Mouse (Mus musculus) testis, postnatal 14 days (tissue): Measurements from ENCODE around the gene Jagn1.

Experiments
- DNase-seq: peaks from one replicate; pipeline ENCODE4 v3.0.0; 2021; ENCODE audit warnings: low spot score

The Jagn1 gene

DNA sequence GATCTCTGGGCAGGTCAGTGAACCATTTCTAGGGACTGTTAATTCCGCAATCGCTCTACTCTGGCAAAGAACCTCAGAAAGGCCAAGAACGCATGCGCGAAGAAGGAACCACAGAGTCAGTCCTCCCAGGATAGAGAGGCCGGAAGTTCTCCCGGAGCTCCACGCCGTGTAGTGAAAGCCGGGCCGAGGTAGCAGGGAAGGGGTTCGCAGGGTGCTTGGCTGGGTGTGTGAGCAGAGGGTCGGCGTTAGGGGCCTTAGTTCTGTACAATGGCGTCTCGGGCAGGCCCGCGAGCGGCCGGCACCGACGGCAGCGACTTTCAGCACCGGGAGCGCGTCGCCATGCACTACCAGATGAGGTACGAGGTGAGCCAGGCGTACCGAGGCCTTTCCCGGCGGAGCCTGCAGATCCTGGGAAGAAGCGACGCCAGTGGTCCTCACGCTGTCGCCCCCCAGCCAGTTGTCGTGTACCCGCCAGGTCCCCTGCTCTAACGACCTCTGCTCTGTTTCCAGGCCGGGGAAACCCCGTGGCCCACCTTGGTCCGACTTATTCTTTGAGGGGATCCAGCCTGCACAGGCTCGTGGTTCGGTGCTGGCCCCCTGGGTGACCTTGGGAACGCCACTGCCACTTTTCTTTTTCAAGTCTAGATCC is at the start of gene Jagn1:
Gene Jagn1 (plus strand): TSS at position 128 of the 649 bp plus-strand sequence.
- DNase-seq: peak; percentile 91

DNA sequence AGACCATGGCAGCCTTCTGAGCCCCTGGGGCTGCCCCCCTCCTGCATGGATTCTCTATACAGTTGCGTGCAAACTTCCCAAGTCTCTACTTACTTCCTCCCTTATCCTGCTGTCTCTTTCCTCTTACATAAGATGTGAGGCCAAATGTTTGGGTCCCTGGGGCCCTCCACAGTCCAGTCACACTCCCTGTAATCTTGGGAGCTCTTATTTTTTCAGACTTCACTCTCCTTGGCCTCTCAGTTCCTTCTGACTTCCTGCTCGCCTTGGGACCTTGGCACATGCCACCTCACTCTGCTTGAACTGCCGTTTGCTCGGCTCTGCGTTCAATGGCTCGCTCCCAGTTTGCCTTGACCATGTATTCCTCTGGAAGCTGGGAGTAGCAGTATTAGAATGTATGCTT is 48.4 kb upstream of the Jagn1 start:
- DNase-seq: no peak

DNA sequence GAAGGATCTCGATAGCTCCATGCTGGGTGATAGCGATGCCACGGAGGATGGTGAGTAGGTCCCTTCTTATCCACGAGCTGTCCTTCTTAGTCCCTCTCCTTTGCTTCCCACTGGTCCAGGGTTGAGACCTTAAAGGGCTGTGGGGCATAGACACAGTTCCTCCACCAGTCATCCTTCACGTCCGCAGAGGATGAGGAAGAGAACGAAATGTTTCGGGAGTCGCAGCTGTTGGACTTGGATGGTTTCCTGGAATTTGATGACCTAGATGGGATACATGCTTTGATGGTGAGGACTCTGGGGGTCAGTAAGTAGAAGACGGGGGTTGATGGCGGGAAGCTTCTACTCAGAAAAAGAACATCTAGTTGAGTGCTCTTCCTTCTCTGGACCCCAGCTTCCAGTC is 47.6 kb upstream of the Jagn1 start:
- DNase-seq: no peak

DNA sequence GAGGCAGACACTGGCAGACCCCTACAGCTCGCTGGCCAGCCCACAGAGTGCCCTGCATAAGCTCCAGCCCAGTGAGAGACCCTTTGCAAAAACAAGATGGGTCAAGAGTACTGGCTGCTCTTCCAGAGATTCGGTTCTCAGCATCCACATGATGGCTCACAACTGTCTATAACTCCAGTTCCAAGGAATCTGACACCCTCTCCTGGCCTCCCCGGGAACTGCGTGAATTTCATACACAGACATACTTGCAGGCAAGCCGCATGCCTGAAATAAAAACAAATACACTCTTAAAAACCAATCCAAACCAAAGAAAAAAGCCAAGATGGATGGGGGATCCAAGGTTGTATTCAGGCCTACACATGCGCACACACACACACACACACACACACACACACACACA is 46.9 kb upstream of the Jagn1 start:
- no peak for DNase-seq

DNA sequence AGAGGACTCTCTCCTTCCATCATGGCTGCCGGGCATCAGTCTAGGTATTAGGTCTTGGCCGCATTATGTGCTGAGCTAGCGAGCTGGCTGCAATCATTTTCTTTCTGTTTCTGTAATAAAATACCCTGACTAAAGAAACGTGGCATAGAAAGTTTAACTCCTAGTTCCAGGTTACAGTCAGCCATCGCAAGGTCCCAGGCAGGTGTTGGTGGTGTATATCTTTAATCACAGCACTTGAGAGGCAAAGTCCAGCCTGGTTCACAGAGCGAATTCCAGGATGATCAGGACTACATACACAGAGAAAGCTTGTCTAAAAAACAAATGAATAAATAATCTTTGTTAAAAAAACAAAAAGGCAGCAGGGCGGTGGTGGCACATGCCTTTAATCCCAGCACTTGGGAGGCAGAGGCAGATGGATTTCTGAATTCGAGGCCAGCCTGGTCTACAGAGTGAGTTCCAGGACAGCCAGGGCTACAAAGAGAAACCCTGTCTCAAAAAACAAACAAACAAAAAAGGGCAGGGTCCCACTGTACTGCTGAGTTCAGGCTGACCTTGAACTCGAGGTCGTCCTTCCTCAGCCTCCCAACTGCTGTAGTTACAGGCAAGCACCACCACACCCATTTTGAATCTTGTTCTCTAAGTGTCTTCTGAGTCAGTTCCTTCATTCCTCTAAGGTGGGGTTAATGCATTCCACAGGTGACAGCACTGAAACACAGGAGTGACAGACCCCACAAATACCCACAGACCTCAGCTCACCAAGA is 45.9 kb upstream of the Jagn1 start:
- no peak for DNase-seq

DNA sequence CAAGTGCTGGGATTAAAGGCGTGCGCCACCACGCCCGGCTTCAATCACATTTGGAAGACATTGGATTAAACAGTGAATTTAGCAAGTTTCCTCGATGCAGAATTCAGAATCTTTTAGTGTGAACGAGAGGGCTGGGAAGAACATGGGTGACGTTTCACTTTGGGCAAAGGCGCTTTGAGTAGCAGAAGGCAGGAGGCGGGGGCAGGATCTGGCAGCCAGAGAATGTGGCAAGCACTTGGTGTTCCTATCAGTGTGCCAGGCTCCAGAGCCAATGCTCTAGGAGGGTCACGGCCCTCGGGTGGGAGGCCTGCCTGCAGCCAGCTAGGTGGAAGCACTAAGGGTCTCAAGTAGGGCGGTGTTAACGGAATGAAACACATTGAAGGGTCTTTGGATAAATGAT is 40.3 kb upstream of the Jagn1 start:
- DNase-seq: no peak

DNA sequence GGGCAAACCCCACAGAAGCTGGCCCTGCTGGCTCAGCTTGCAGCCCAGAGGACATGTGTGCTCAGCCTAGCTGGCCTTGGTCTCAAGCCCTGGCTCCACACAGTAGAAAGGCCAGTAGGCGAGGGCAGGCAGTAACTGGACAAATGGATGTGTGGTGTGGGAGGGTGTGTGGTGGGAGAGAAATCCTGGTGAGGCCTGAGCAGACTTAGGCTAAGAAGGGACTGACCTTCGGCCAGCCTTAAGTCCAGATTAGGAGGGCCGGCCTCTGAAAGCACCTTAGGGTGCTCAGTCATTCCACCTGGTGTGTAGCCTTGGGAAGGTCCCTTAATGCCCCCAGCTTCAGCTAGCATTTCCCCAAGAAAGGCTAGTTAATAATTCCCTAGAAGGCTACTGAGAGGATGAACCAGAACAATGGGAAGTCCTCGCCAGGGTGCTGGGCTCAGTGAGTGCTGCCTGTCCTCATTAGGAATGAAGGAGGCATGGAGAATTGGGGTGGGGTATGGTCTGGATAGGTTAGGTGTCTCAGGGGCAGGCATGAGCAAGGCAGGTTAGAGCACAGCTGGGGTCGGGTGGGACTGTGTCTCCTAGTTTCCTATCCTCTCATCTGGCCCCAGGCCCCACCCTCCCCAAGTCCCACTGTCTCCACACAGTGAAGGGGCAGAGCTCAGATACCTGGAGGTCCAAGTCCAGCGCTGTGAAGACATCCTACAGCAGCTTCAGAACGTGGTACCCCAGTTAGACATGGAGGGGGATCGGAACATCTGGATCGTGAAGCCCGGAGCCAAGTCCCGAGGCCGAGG is 37.5 kb upstream of the Jagn1 start:
- DNase-seq: no peak

DNA sequence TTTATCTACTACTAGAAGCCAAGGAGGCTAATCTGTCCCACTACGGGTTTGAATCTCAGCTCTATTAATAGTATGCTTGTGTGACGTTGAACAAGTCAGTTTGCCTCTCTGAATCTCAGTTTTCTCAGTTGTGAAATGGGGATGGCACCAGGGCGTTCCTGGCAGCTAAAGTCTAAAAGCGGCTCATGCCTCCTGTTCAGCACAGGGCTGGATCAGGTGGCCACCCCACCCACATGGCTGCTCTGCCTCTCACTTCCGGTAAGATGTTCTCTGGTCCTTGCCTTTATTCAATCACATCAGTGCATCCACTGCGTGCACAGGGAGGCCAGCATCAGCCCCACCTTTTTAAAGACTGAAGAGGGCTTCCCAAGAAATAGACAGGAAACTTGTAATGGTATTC is 36.9 kb upstream of the Jagn1 start:
- DNase-seq: no peak

DNA sequence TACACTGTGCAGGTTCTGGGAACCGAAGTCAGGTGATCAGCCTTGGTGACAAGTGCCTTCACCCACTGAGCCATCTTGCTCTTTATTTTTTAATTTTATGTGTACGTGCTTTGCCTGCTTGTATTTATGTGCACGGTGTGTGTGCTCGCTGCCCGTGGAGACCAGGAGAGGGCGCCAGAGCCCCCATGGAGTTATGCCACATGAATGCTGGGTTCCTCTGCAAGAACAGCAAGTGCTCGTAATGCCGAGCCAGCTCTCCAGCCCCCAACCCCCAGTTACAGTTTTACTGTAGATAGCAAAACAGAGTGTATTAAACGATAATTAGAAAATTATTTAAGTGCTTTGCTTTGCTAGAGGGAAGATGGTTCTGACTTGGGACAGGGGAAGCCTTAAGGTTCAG is 35.7 kb upstream of the Jagn1 start:
- DNase-seq: no peak

DNA sequence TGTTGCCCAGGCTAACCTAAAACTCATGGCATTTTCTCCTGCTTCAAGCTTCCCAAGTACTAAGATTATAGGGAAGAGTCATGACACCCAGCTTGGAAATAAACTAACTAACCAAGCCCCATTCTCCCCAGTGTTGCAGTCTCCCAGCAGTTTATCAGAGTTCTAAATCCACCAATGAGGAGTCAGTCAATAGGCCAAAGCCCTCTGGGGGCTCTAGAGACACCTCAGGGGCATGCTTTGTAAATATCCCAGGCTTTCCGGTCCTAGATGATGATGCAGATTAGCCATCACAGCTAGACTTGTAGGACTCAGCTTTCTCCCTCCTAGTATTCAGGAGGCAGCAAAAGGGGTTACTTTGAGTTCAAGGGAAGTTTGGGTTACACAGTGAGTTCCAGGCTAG is 32.4 kb upstream of the Jagn1 start:
- no peak for DNase-seq

DNA sequence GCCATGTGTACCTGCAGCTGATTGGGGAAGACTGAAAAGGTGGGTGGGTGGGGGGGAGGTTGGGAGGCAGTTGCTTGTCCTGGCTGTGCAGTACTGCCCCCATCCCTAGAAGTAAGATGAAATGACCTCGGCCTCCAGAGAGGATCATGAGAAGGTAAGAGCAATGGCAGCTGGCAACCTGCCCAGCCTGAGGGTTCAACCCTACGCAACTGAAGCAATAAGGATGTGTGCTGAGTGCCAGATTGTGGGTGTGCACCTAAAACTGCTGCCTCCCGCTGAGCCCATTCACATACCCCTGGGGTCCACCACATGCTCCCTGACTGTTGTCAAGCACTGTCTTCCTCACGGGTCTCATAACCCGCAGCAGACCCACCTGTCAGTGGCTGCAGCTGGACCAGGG is 26.0 kb upstream of the Jagn1 start:
- no peak for DNase-seq

DNA sequence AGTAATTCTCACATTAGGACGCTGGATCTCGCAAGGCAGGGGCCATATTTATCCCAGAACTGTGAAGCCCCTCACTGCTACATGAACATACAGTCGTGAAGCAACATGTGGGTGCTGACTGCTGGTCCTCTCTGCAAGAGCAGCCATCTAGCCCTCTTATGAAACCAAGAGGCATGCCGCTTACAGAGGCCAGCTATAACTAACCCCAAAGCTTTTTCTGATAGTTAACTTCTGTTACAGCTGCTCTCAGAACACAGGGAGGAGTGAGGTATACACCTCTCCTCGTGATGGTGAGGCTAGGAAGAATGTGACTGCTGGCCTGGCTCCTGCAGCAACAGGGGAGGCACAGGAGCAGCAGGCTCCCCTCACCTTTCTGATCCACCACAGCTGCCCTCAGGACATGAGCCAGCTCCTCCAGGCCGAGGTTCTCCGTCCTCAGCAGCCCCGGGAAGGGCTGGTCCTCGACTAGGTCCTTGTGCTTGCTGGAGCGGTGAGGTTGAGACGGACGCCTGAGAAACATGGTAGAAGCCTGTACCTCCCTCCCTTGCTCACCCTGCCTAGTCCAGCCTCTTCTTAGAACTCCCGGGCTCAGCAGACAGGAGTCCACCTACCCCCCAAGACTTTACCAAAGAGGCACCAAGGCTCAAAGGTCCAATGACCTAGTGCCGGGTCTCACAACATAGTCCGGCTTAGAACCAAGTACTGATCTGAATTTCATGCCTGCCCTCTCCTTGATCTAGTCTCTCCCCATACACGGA is 23.7 kb upstream of the Jagn1 start:
- DNase-seq: no peak

DNA sequence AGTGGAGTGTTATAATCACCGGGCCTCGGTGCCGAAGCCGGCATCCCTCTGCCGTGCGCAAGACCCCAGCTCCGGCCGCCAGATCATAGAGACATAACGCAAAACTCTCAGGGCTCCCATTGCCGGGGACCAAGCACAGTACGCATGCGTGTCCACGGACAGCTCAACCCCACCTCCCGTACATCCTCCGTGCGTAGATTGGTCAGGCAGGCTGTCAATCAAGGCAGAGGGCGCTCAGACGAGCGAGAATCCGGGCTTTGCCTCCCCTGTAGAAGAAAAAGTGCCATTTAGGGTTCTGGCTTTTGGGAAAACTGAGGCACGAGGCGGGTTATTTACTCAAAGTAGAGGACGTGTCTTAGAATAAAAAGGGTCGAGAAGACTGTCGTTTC is 23.2 kb upstream of the Jagn1 start, which contains the start of gene Rpusd3:
Gene Rpusd3 (minus strand): TSS at position 142 of the 389 bp plus-strand sequence.
- peak; percentile 97 for DNase-seq

DNA sequence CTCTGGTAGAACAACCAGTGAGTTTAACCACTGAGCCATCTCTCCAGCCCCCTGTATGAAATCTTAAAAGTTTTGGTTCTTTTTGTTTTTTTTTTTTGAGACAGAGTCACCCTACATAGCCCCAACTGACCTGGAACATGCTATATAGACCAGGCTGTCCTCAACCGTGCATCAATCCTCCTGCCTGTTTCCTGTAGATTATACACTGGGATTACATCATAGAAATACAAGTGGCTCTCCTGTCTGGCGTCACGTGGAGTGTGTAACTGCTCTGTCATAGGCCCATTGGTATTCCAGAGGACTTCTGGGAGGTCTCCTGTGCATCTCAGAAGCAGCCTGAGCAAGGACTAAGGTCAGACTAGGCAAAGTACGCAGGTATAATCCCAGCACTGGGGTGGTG is 19.4 kb upstream of the Jagn1 start:
- DNase-seq: no peak

DNA sequence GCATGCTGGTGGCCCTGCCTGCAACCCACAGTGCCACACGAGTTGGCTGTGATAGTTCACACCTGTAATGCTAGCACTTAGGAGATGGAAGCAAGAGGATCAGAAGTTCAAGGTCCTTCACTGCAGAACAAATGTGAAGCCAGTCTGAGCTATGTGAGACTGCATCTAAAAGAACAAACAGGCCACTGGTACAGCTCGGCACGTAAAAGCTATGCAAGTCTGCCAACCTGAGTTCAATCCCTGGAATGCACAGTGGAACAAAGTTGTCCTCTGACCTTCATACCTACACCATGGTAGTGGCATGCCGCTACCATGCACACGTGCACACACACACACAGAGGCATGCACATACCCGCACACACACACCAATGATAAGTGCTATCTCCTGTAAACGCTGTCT is 18.2 kb upstream of the Jagn1 start:
- DNase-seq: no peak

DNA sequence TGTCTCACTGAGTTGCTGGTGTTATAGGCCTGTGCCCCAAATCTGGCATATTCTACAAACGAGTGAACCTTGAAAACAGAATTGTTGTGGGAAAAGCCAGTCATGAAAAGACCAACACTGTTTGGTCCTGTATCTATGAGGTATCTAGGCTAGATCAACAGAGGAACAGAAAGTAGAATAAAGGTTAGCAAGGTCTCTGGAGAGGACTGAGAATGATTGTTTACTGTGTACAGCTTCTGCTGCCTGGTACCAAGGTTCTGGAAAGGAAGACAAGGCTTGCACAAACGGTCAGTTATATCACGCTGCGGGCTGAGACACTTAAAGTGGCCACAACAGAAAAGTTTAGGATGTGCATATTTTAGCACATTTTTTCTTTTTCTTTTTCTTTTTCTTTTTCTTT is 15.7 kb upstream of the Jagn1 start:
- DNase-seq: no peak

DNA sequence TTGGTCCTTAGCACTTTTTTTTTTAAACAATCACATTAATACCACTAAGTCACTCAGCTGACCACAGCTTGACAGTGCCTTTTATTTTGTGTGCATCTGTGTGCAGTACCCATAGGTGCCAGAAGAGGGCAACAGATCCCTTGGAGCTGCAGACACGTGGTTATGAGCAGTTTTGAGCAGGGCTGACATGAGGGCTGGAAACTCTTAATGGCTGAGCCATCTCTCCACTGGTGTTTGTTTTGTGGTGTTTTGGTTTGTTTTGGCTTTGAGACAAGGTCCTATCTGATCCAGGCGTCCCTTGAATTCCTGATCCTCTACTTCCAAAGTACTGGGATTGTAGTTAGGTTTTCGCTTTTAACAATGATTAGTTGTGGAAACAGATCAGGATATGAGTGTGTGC is 15.0 kb upstream of the Jagn1 start:
- no peak for DNase-seq

DNA sequence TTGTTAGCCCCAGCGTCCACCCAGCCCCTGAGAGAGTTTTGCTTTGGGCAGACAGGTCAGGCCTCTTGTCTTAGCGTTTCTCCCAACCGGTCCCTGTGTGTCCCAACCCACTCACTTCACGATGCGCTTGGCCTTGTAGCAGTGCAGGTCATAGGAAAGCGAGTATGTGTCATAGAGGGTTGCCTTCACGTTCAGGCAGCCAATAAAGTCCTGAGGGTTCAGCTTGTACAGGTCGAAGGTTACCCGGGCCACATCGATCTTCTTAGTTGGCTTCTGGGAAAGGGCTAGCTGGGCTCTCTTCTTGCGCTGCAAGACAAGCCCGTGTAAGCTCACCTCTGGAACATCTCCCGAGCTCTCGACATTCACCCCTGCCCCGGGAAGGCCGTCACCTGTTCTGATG is 14.4 kb upstream of the Jagn1 start:
- DNase-seq: no peak

DNA sequence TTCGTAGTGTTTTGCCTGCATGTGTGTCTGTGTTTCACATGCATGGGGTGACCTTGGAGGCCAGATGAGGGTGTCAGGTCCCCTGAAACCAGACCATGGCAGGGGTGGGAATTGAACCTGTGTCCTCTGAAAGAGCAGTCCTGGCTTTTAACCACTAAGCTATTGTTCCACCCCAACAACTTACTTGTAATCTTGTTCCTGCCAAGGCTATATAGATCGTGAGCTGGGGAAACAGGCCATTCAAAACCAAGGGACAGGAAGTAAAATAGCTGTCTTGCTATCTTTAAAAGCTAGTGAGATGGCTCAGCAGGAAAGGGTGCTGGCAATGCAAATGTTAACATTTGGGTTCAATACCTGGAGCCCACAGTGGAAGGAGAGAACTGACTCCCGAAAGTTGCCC is 12.4 kb upstream of the Jagn1 start:
- DNase-seq: no peak

DNA sequence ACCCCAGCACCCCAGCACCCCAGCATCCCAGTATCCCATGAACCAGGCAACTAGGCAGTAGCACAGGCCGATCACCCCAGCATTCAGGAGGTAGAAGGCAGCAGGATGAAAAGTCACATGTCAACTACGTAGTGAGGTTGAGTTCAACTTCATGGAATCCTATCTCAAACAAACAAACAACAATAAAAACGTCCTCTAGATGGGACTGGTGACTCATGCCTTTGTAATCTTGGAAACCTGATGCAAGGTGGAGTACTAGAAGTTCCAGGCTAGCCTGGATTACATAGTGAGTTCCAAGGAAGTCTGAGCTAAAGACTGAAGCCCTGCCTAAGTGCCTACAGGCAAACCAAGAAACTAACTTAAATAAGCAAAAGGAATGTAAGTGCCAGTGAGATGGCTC is 11.5 kb upstream of the Jagn1 start:
- DNase-seq: no peak

DNA sequence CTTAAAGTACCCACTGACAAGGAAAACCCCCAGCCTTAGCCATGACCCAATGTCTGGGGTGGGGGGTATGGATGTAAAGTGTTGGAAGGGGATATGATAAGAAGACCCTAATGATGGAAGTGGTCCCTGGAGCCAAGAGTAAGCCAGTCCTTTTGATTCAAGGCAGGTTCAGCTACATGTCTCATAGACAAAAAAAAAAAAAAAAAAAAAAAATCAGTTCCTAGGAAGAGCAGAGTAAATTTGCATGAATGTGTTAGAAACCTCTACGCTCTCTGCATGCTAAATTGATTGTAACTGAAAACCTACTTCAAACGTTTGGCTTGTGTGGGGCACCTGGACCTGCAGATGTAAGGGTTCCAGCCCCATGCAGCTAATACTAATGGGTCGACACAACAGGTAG is 10.6 kb upstream of the Jagn1 start:
- DNase-seq: no peak

DNA sequence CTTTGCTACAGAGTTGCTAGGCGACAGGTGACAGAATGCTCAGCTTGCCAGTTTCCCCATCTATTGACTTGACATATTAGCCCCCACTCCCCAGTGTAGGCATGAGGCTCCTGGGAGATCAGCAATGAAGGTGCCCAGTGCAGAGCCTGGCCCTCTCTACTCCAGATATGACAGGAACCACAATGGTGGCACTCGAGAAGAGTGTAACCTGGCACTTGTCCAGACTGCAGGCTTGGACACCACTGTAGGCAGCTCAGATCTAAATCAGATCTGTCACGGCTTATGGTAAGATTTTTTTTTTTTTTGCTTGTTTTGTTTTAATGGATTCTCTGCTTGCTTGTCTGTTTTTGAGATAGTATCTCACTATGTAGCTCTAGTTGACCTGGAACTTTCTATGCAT is 8.7 kb upstream of the Jagn1 start:
- no peak for DNase-seq
